Mouse (Mus musculus) G1E (cell line): ENCODE measurements at regions not wholly inside any gene's neighbourhood (a gene's known extent, or its start where the extent isn't known, plus 50 kb on each side); places are given as distances from the start of the nearest gene placed in this dataset.

Source experiments
- ATAC-seq: 2 replicates; pipeline ENCODE4 v1.8.0; 2016; ENCODE audit warnings: mild to moderate bottlenecking; ENCODE audit not compliant: insufficient number of reproducible peaks, poor library complexity, low FRiP score, severe bottlenecking; ENCODE audit errors: extremely low read depth
- DNase-seq: peaks from one replicate; pipeline ENCODE4 v3.0.0; 2012; ENCODE audit warnings: low spot score
- H3K27me3 ChIP-seq: 2 replicates; pipeline ENCODE4 v1.6.1; 2012; ENCODE audit warnings: mild to moderate bottlenecking, low read length, inconsistent platforms; ENCODE audit not compliant: insufficient read depth
- H3K36me3 ChIP-seq: replicated peaks from 2 replicates; pipeline ENCODE3; 2012; ENCODE audit warnings: mild to moderate bottlenecking, inconsistent platforms
- H3K4me1 ChIP-seq: 2 replicates; pipeline ENCODE4 v1.6.1; 2012; ENCODE audit warnings: low read depth, low read length, inconsistent platforms, mixed read lengths; ENCODE audit not compliant: insufficient read depth
- H3K4me3 ChIP-seq: 2 replicates; pipeline ENCODE4 v1.5.1; 2012; ENCODE audit warnings: low read depth, mild to moderate bottlenecking, inconsistent platforms, low read length, moderate library complexity, mixed read lengths
- H3K9me3 ChIP-seq: replicated peaks from 2 replicates; pipeline ENCODE4 v1.6.1; 2012; ENCODE audit warnings: inconsistent platforms
- CTCF ChIP-seq: IDR thresholded peaks from 2 replicates; pipeline ENCODE4 v1.5.1; 2012; ENCODE audit warnings: low read depth, low read length, inconsistent platforms, mixed read lengths
- GATA1 ChIP-seq: IDR thresholded peaks from 2 replicates; pipeline ENCODE4 v1.6.1; 2012; ENCODE audit warnings: borderline replicate concordance, low read length, inconsistent platforms, mixed read lengths
- GATA2 ChIP-seq: IDR thresholded peaks from 2 replicates; pipeline ENCODE4 v1.6.1; 2012; ENCODE audit warnings: low read depth, low read length, inconsistent platforms, borderline replicate concordance
- POLR2AphosphoS5 ChIP-seq: IDR thresholded peaks from 2 replicates; pipeline ENCODE4 v1.6.1; 2012; ENCODE audit warnings: low read depth, low read length, inconsistent platforms; ENCODE audit not compliant: insufficient replicate concordance
- TAL1 ChIP-seq: conservative IDR thresholded peaks from 2 replicates; pipeline ENCODE4 v1.6.1; 2012; ENCODE audit warnings: low read depth, low read length, inconsistent platforms, mixed read lengths

GRCm38 (mm10) chr5:119386821-119387220 lies 283.6 kb upstream of the Tbx3 start:
- TF ChIP-seq TAL1 (no peak), GATA1 (no peak), POLR2AphosphoS5 (no peak), CTCF (no peak), GATA2 (no peak)
- no peak for DNase-seq
- H3K4me1 ChIP-seq: no peaks in the 10 kb centered on the region
- peaks cover 82% of the 10 kb centered on the region for H3K9me3 ChIP-seq
- no peaks in the 10 kb centered on the region for H3K36me3 ChIP-seq
- no peak for ATAC-seq
- H3K4me3 ChIP-seq: no peak overlapping the region
- no peaks in the 10 kb centered on the region for H3K27me3 ChIP-seq

GRCm38 (mm10) chr5:119387261-119387660 lies 283.2 kb upstream of the Tbx3 start:
- no peaks in the 10 kb centered on the region for H3K36me3 ChIP-seq
- peaks cover 82% of the 10 kb centered on the region for H3K9me3 ChIP-seq
- no peaks in the 10 kb centered on the region for H3K27me3 ChIP-seq
- H3K4me3 ChIP-seq: no peak overlapping the region
- DNase-seq (no peak), ATAC-seq (no peak)
- TF ChIP-seq CTCF (no peak), GATA1 (no peak), POLR2AphosphoS5 (no peak), TAL1 (no peak)
- no peaks in the 10 kb centered on the region for H3K4me1 ChIP-seq

GRCm38 (mm10) chr5:119388841-119389240 lies 281.6 kb upstream of the Tbx3 start:
- H3K4me1 ChIP-seq: no peaks in the 10 kb centered on the region
- ATAC-seq: no peak
- no peak for TF ChIP-seq GATA2
- TF ChIP-seq GATA1: no peak
- no peak for TF ChIP-seq POLR2AphosphoS5
- no peak for TF ChIP-seq CTCF
- TF ChIP-seq TAL1: no peak
- H3K27me3 ChIP-seq: no peaks in the 10 kb centered on the region
- DNase-seq: no peak
- H3K9me3 ChIP-seq: peaks cover 80% of the 10 kb centered on the region
- H3K4me3 ChIP-seq: no peak overlapping the region
- no peaks in the 10 kb centered on the region for H3K36me3 ChIP-seq

GRCm38 (mm10) chr5:119389384-119389783 lies 281.1 kb upstream of the Tbx3 start:
- Histone ChIP-seq H3K9me3 (peaks cover 75% of the 10 kb centered on the region), H3K27me3 (no peaks in the 10 kb centered on the region), H3K4me3 (no peak overlapping the region), H3K36me3 (no peaks in the 10 kb centered on the region), H3K4me1 (no peaks in the 10 kb centered on the region)
- ATAC-seq: no peak
- TF ChIP-seq TAL1 (no peak), POLR2AphosphoS5 (no peak), GATA2 (no peak), GATA1 (no peak), CTCF (no peak)
- no peak for DNase-seq

GRCm38 (mm10) chr5:119389857-119390256 lies 280.6 kb upstream of the Tbx3 start:
- TF ChIP-seq GATA1 (no peak), GATA2 (no peak), TAL1 (no peak), CTCF (no peak), POLR2AphosphoS5 (no peak)
- Histone ChIP-seq H3K36me3 (no peaks in the 10 kb centered on the region), H3K27me3 (no peaks in the 10 kb centered on the region), H3K9me3 (peaks cover 74% of the 10 kb centered on the region), H3K4me1 (no peaks in the 10 kb centered on the region), H3K4me3 (no peak overlapping the region)
- DNase-seq: no peak
- no peak for ATAC-seq

- Histone ChIP-seq H3K36me3 (no peaks in the 10 kb centered on the region), H3K27me3 (no peaks in the 10 kb centered on the region), H3K9me3 (peaks cover 64% of the 10 kb centered on the region), H3K4me3 (no peak overlapping the region), H3K4me1 (no peaks in the 10 kb centered on the region)
- ATAC-seq (no peak), DNase-seq (no peak)
- TF ChIP-seq TAL1 (no peak), POLR2AphosphoS5 (no peak), CTCF (no peak), GATA2 (no peak), GATA1 (no peak)
These were observed 272.0 kb upstream of the Tbx3 start for GRCm38 (mm10) chr5:119398475-119398874.
